Mouse (Mus musculus) adrenal gland, adult 10 weeks (tissue): Measurements from ENCODE around the gene Mreg. TPM values are rescaled to one million over a fixed set of nuclear protein-coding genes. Genes with fewer than 3 reads are reported as not detected.

Experiments used
- polyA plus RNA-seq: library from polyadenylated mRNA; stranded (reverse); fragments of 350-450 nt; fragmentation: Illumina TruSeq; extraction: RNeasy Lipid Tissue Mini Kit (QIAGEN cat#74804); gene quantifications from one replicate; pipeline ENCODE4 v1.2.3, GENCODE M21; 2014; ENCODE audit warnings: low read depth, low replicate concordance

The Mreg gene
- 1.8 TPM for polyA plus RNA-seq

DNA sequence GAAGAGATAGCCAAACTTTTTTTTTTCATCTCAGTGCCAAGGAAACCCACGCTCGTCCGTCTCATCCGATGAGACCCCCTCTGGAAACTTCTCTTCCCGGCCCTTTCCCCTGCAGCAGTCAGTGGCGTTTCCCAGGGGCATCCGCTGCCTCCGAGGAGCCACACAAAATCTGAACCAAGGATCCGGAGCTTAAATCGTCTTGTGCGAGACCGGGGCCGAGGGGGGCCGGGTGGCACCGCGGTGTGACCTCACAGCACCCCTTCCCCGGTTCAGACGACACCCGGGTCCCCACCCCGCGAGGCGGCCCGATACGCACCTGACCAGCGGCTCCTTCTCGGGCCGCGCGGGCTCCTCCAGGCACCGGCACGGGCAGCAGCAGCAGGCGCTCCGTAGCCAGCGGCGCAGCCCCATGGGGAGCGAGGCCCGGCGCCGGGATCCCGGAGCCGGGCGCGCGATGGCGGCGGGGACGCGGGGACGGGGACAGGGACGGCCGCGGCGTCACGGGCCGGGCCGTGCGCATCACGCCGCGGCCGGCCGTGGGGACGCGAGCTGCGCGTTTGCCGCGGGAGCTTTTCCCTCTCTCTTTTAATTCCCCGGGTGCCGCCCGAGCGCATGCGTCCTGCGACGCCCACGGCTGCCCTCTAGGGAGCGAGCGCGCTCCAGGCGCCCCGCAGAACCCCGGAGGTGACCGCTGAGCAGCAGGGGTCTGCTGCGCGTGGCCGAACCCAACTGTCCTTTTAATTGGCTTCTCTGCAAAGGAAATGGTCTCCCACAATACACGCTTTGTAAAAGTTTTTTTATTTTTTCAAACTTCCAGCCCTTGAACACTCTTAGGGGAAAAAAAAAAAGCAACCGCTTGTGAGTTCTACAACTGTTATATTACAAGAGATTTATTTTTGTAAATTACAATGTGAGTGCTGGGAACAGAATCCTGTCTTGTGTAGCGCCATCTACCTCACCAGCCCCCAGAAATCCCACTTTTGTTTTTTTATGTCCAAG is at the start of gene Mreg:
Gene Mreg (minus strand): TSS at position 607 of the 999 bp plus-strand sequence.

Other genes with a start within 250 kb of the Mreg start
- 9.8 TPM for gene Pecr, start 72.0 kb upstream of the Mreg start, polyA plus RNA-seq
- gene Tmem169, start 72.1 kb upstream of the Mreg start, polyA plus RNA-seq: 2.0 TPM
- 21.9 TPM for gene Xrcc5, start 95.1 kb upstream of the Mreg start, polyA plus RNA-seq